Mouse (Mus musculus) monocyte, adult 2 months (primary cell): ENCODE measurements around the gene P2rx4.

Source experiments
- DNase-seq, 2 experiments: peaks; one replicate each; pipeline ENCODE4 v3.0.0; 2022; ENCODE audit warnings: low spot score in 2 of 2, low read depth in 1 of 2

P2rx4 gene

GRCm38 (mm10) chr5:122702156-122702555 lies 5.2 kb upstream of the P2rx4 start:
- peak in 1 of 2 experiments; percentile 19 for DNase-seq

- no peak for DNase-seq
Observed at GRCm38 (mm10) chr5:122703574-122703973, 3.8 kb upstream of the P2rx4 start.

- DNase-seq, result no peak
Observed at GRCm38 (mm10) chr5:122704571-122704970, 2.8 kb upstream of the P2rx4 start.

GRCm38 (mm10) chr5:122705174-122705573 lies 2.2 kb upstream of the P2rx4 start:
- DNase-seq, result no peak

- no peak for DNase-seq
Observed at GRCm38 (mm10) chr5:122706917-122707275, 448 bp upstream of the P2rx4 start.

GRCm38 (mm10) chr5:122708819-122709218 lies 1.5 kb downstream of the P2rx4 start:
- no peak for DNase-seq

GRCm38 (mm10) chr5:122715723-122716122 lies 8.4 kb downstream of the P2rx4 start:
- DNase-seq, result no peak

GRCm38 (mm10) chr5:122716793-122717192 lies 9.4 kb downstream of the P2rx4 start:
- DNase-seq, result no peak

GRCm38 (mm10) chr5:122718400-122718799 lies 11.1 kb downstream of the P2rx4 start:
- DNase-seq, result no peak

- no peak for DNase-seq
Observed at GRCm38 (mm10) chr5:122719168-122719567, 11.8 kb downstream of the P2rx4 start.

GRCm38 (mm10) chr5:122725453-122725852 lies 18.1 kb downstream of the P2rx4 start:
- DNase-seq, result no peak

GRCm38 (mm10) chr5:122726068-122726467 lies 18.7 kb downstream of the P2rx4 start:
- peak in 1 of 2 experiments; percentile 46 for DNase-seq

- DNase-seq, result no peak
Observed at GRCm38 (mm10) chr5:122726595-122726994, 19.3 kb downstream of the P2rx4 start.

- DNase-seq, result no peak
Observed at GRCm38 (mm10) chr5:122727096-122727495, 19.8 kb downstream of the P2rx4 start.

GRCm38 (mm10) chr5:122730776-122731175 lies 23.4 kb downstream of the P2rx4 start:
- no peak for DNase-seq

GRCm38 (mm10) chr5:122731321-122731720 lies 24.0 kb downstream of the P2rx4 start:
- peak; percentile 21 to 54 for DNase-seq

- DNase-seq, result no peak
Observed at GRCm38 (mm10) chr5:122731991-122732673, 24.8 kb downstream of the P2rx4 start.

- no peak for DNase-seq
Observed at GRCm38 (mm10) chr5:122733881-122734280, 26.5 kb downstream of the P2rx4 start.

GRCm38 (mm10) chr5:122735853-122736252 lies 28.5 kb downstream of the P2rx4 start:
- DNase-seq, result no peak

GRCm38 (mm10) chr5:122736761-122737160 lies 29.4 kb downstream of the P2rx4 start:
- no peak for DNase-seq

GRCm38 (mm10) chr5:122743880-122744422 lies 36.6 kb downstream of the P2rx4 start:
- no peak for DNase-seq

- DNase-seq, result no peak
Observed at GRCm38 (mm10) chr5:122747950-122748349, 40.6 kb downstream of the P2rx4 start.

GRCm38 (mm10) chr5:122754477-122754876 lies 47.1 kb downstream of the P2rx4 start:
- no peak for DNase-seq
